Mouse (Mus musculus): Measurements from ENCODE around the gene Igf1r.
"Not testable (repeated sequence)": the region's sequence is repeated elsewhere in the genome, so short reads cannot be mapped to it uniquely, and the experiment has no call there.

Gene Igf1r

DNA sequence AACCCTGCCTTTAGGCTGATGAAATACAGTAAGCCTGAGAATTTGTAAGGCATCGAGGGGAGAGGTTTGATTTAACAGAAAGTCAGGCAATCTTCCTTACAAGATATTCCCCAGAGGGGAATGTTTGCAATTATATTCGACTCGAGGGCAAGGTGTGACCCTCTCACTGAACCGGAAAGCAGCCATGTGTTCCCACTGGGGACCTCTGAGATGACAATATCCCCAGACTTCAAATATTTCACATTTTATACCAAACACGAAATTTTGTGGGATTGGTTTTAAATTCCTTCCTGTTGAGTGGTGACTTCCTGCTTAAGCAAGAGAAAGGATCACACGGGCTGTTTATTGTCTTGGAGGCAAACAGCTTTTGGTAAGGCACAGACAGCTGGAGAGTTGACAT is 314.1 kb downstream of the Igf1r start:
- DNase-seq (ENCODE audit: low read depth, low spot score): no peak

DNA sequence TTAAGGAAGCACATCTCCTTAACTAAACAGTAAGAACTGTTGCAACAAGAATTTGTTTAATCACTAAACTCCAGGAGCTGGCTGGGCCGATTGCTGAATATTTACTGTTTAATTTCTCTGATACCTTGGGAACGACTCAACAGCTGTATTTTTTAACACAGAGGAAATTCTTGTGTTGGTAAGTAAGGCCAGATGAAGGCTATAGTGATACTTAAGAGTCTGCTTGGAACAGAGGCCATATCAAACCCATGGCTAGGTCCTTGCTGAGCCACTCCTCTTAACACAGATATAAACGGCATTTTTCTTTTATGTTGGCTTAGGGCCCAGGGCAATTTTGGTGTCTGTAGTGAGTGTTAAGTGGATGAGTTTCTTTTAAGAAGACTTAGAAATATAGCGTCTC is 317.9 kb downstream of the Igf1r start:
- DNase-seq (ENCODE audit: low read depth, low spot score): no peak

DNA sequence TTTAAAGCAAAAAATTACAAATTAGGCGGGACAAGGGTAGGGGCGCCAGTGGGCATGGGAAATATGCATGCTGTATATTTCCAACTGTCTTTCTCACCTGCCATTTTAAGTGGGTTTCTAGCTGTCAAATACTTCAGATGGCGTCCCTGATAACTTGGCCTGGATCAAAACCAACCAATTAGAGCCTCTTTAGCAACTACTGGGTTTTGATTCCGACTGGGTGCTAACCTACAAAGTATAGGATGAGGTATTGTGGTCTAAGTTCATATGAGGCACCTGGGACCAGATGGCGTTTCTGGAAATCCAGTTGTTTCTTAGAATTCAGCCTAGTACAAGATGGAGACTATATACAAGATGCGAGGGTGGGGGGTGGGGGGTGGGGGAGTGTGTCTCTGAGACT is 319.2 kb downstream of the Igf1r start:
- DNase-seq (ENCODE audit: low read depth, low spot score): no peak

- DNase-seq (ENCODE audit: low read depth, low spot score): no peak
Observed at GRCm38 (mm10) chr7:68272607-68273006, 320.0 kb downstream of the Igf1r start.

DNA sequence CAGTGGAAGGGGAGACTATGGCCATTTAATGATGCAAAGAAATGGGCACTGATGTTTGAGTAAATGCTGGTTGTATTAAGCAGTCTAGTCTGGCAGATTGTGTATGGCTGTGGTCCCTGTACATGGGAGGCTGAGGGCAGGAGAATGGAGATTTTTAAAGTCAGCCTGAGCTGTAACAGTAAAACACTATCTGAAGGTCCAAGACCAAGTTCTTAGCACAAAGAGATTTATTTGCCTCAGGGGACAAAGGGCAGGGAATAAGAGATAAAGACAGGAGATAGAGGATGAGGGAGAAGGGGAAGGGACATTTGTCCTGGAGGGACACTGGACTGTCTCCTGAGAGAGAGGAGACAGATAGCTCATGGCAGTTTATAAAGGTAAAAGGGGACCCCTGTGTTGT is 320.9 kb downstream of the Igf1r start, which contains the start of gene Fam169b:
Gene Fam169b, plus strand, starts transcription at position 325 of the 400 bp plus-strand sequence.
- no peak for DNase-seq (ENCODE audit: low read depth, low spot score)

DNA sequence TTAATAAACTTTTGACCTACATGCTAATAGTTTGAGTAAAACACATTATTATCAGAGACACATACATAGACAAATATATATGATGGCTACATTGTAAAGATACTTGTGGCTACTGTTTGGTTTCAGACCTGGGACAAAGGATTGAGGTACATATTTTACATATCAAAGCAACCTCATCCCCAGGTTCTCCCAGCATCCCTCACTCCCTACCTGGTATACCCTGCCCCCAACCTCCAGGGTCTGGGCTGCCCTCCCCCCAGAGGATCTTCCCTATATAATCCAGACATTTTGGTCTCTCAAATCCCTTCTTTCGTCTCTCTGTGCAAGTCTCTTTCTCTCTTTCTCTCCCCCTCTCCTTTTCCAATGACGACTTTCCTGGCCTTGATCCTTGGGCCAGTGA is 321.6 kb downstream of the Igf1r start:
- DNase-seq (ENCODE audit: low read depth, low spot score): no peak

- DNase-seq (ENCODE audit: low read depth, low spot score): no peak
Observed at GRCm38 (mm10) chr7:68274951-68275350, 322.3 kb downstream of the Igf1r start.

- not testable (repeated sequence) for DNase-seq (ENCODE audit: low read depth, low spot score)
Observed at GRCm38 (mm10) chr7:68275445-68275837, 322.8 kb downstream of the Igf1r start.

DNA sequence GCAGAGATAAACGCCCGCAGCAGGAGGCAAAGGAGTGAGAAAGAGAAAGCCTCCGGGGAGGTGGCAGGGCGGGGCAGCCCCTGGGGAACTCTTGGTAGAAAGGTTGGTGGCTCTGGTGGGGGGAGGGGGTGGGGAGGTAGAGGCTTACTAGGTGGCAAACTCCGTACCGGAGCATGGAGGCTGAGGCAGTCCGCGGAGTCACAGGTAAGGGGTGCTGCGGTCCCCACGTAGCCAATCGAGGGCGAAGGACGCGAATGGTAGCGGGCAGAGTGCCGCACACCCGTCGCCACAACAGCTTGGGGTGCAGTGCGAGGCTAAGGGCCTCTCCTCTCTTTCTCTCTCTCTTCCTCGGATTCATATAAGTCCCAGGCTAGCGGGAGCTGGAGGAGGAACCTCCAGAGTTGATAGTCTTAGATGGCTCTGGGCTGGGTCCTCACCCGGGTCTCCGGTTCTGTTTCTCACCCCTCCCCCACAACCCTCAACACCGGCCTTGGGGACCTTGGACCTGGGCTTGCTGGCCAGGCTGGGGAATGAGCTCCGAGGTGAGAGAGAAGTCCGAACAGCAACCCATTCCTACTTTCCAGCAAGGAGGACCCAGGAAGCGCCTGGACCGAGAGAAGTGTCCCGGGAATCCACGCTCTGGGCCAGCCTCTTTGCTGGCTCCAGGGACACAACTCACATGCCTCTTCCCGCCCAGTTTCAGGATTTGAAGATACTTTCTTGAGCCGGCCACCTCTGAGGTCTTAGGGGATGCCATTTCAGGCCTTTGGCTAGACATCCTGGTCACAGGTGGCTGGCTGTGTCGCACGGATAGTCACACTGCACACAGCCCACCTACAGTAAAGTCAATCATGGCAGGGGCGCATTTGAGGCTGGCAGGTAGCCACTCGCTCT is 323.5 kb downstream of the Igf1r start:
- DNase-seq (ENCODE audit: low read depth, low spot score): peak; percentile 95

DNA sequence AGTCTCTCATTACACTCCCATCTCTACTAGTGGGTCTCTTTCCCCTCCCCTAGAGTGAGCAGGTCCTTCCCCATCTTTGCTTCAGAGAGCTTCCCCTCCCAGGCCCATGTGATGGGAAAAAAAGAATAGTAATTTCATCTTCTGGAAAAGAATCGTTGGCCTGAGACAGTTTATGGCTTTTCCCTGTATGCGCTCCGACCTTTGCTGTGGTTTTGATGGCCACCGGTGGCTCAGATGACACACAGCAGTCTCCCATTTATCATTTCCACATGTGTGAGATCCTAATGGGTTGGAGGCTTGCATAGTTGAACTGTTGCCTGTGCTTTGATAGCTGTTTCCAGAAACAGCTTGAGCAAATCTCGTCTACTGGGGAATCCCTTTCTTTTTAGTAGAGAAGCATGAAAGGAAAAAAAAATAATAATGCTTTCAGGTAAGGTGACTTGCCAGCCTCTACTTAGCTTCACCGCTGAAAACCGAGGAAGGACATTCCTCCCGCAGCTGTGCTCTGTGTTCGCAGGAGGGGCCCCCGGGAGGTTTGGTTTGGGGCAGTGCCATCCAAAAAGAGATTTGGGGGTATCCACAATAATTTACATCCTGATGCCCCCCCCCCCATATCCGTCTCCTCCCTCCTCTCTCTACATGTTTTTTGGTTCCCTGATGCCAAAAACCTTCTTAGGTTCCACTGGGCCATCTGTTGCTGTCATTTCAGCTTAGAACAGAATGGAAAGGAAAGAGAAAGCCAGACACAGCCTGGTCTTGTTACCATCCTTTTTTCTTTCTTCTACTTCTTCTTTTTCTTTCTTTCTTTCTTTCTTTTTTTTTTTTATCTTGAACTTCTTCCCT is 324.6 kb downstream of the Igf1r start:
- no peak for DNase-seq (ENCODE audit: low read depth, low spot score)

- no peak for DNase-seq (ENCODE audit: low read depth, low spot score)
Observed at GRCm38 (mm10) chr7:68277897-68278270, 325.3 kb downstream of the Igf1r start.

DNA sequence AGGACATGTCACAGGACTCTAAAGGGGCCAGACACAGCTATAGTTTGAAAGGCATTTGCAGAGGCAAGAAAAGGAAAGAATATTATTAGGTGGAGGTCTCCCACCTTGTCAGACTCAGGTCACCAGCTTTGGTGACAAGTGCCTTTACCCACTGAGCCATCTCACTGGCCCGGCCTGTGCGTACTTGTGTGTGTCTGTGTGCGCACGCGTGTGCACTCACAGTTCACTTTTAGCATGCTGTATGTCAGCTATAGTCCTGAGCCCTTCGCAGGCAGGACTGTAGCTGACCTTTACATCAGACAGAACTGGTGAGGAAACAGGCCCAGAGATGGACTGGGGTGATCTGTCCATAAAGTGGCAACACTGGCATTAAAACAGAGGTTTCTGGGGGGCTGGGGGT is 325.8 kb downstream of the Igf1r start:
- no peak for DNase-seq (ENCODE audit: low read depth, low spot score)

- DNase-seq (ENCODE audit: low read depth, low spot score): no peak
Observed at GRCm38 (mm10) chr7:68278908-68279307, 326.3 kb downstream of the Igf1r start.

DNA sequence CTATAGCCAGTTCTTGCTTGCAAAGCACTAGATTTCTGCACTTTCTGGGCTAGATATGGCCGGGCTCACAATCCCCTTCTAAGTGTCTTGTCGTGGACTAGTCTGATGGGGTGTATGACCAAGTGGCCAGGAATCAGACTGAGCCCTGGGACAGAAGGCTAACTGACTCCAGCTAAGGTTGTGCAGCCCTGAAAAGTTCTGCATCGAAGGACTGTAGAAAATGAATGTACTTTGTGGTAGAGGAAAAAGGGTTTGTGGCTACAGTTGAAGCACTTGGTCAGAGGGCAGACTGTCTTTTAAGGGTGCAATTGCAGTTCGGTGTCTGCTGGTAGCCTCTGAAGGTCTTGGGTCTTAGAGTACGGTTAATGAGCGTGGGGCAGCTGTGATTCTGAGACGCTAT is 326.9 kb downstream of the Igf1r start:
- DNase-seq (ENCODE audit: low read depth, low spot score): no peak

DNA sequence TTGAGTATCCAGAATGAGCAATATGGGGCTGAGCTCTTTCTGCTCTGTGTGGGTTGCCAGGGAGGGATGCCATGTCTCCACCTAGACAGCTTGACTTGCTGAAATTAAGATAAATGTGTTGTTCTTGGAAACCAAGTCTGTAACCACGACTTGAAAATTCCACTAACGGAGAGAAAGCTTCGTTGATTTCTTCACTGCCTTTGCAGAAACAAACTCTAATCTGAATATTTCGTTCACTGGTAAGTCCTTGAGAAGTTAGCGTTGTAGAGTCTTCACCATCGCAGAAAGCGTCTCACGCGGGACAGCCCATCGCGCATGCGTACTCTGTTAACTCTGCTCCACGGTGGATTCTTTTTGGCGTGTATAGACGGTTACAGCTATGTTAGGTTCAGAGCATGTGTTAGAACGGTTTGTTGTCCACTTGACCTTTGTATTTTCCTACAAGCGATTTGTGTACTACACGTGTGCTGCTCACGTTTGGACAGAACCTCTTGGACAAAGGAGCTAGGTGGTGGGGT is 327.8 kb downstream of the Igf1r start:
- DNase-seq (ENCODE audit: low read depth, low spot score): no peak

GRCm38 (mm10) chr7:68281341-68281740 is 328.7 kb downstream of the Igf1r start:
- no peak for DNase-seq (ENCODE audit: low read depth, low spot score)

GRCm38 (mm10) chr7:68282304-68283132 is 329.9 kb downstream of the Igf1r start:
- DNase-seq (ENCODE audit: low read depth, low spot score): no peak

GRCm38 (mm10) chr7:68283133-68283520 is 330.5 kb downstream of the Igf1r start:
- DNase-seq (ENCODE audit: low read depth, low spot score): not testable (repeated sequence)

Data from ZHBTc4 (cell line).